ENCODE assay signal across 26 mouse cellular contexts in the genomic region with DNA sequence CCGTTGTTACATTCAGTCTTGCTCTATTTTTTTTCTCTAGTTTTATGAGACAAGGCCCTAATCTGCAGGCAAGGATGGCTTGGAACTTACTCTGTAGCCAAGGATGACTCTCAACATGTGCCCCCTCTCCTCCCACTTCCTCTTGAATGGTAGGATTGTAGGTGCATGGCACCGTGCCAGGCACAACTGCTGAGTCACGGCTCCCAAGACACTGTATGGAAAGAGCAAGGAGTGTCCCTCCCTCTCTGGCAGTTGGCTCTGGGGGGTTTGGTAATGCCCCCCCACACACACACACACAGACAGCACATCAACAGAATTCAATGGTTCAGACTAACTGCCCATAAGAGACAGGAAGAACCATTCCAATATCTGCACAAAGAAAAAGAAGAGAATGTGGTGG.
DNase-seq lines count a peak whose midpoint lies in the region; ATAC-seq and TF ChIP-seq lines count a peak whose summit lies in the region.
"Had no signal": no experiment of that assay in that cellular context is flagged by ENCODE, and none has a peak within 500 bp of the region (broad histone marks: within the 10 kb centered on the region; RNA-seq: fewer than 3 reads in every experiment).

No protein-coding gene starts in this region.

- ATAC-seq in frontal cortex, adult (ENCODE audit: low TSS enrichment) = peak; percentile 50; the same call in 1 of the 2 replicates
- no peak for ATAC-seq in liver, embryonic 11.5 days (replicated peaks; ENCODE audit: low FRiP score)
- ATAC-seq in megakaryocyte progenitor cell, adult 5-6 weeks (replicated peaks; ENCODE audit: poor library complexity) = peak; percentile 57; the same call in 1 of the 2 replicates
- ATAC-seq: activated CD4-positive, CD25-positive, alpha-beta regulatory T cell, adult 4 months; forebrain, postnatal 0 days; midbrain, embryonic 15.5 days; Patski had no signal

- 0 out of 2 replicates have a peak overlapping the region, but pooled peaks have one; percentile 0 for H3K27ac ChIP-seq in liver, adult 2 months (replicated peaks; ENCODE audit: insufficient read depth, low read depth, low read length)
- no peak overlapping the region for H3K27ac ChIP-seq in liver, embryonic 11.5 days (ENCODE audit: low read depth, low read length)
- H3K27ac ChIP-seq: embryonic facial prominence, embryonic 10.5 days; macrophage; midbrain, embryonic 15.5 days; stomach, embryonic 15.5 days had no signal

- H3K79me2 ChIP-seq in liver, adult 2 months (ENCODE audit: control insufficient read depth, insufficient read depth, low read length) = peaks cover 10% of the 10 kb centered on the region; the same call in 1 of the 2 replicates

- 35% methylated on average over 3 of the region's 3 CpGs for WGBS in liver, adult 2 months
- WGBS in liver, embryonic 11.5 days = 90% methylated on average over 3 of the region's 3 CpGs

- no peak overlapping the region for H3K9ac ChIP-seq in liver, adult 2 months (ENCODE audit: low read depth, low read length)
- H3K9ac ChIP-seq in liver, embryonic 11.5 days (ENCODE audit: low read depth, low read length) = no peak overlapping the region
- H3K9ac ChIP-seq: forebrain, postnatal 0 days; midbrain, embryonic 15.5 days; stomach, embryonic 15.5 days had no signal

- no peak overlapping the region for H3K4me2 ChIP-seq in liver, embryonic 11.5 days
- H3K4me2 ChIP-seq: heart, embryonic 11.5 days; midbrain, embryonic 15.5 days; stomach, embryonic 15.5 days had no signal

- H3K9me3 ChIP-seq in liver, embryonic 11.5 days (ENCODE audit: control insufficient read depth, low read length) = no peaks in the 10 kb centered on the region
- H3K9me3 ChIP-seq: embryonic facial prominence, embryonic 10.5 days; midbrain, embryonic 15.5 days; stomach, embryonic 15.5 days had no signal

- DNase-seq in frontal cortex, postnatal 10 days (ENCODE audit: low spot score in 2 of 2) = no peak
- DNase-seq in liver, adult 2 months (ENCODE audit: extremely low read depth, low read depth, low spot score) = no peak
- DNase-seq in liver, embryonic 11.5 days (ENCODE audit: low spot score) = no peak
- peak; percentile 23 for DNase-seq in Muller cell, postnatal 12 days (ENCODE audit: inconsistent ontology term)
- DNase-seq in urinary bladder, postnatal 25 days (ENCODE audit: low spot score) = no peak
- no peak for DNase-seq in lung, postnatal 4 days
- DNase-seq: adrenal gland, postnatal 25 days; B cell, adult 2 months; cerebellum, postnatal 14 days; forebrain, postnatal 0 days; gastrocnemius, postnatal 25 days; heart, postnatal 14 days; kidney, adult 9 months; kidney, postnatal 36 days; liver; lung, adult 2 months; thymus, postnatal 25 days had no signal

- H3K4me1 ChIP-seq in liver, adult 2 months (ENCODE audit: control insufficient read depth, insufficient read depth, low read length) = peaks cover 29% of the 10 kb centered on the region
- no peaks in the 10 kb centered on the region for H3K4me1 ChIP-seq in liver, embryonic 11.5 days (replicated peaks; ENCODE audit: control insufficient read depth, insufficient read depth, low read length)
- H3K4me1 ChIP-seq: embryonic facial prominence, embryonic 10.5 days; midbrain, embryonic 15.5 days; stomach, embryonic 15.5 days had no signal

- H3K27me3 ChIP-seq in liver, adult 2 months (ENCODE audit: control insufficient read depth, insufficient read depth, low read length) = no peaks in the 10 kb centered on the region
- H3K27me3 ChIP-seq in liver, embryonic 11.5 days (replicated peaks; ENCODE audit: control insufficient read depth, insufficient read depth, low read length) = no peaks in the 10 kb centered on the region
- H3K27me3 ChIP-seq: midbrain, embryonic 15.5 days; Patski; stomach, embryonic 15.5 days had no signal

- no peak for TF ChIP-seq POLR2A in liver, adult 2 months (IDR thresholded peaks at IDR 0.05; ENCODE audit: extremely low read depth, insufficient read depth, low read length)

- no peak overlapping the region for H3K4me3 ChIP-seq in liver, adult 2 months (ENCODE audit: insufficient read depth, low read depth, low read length)
- H3K4me3 ChIP-seq in liver, embryonic 11.5 days (ENCODE audit: low read depth, low read length) = no peak overlapping the region
- H3K4me3 ChIP-seq: embryonic facial prominence, embryonic 10.5 days; midbrain, embryonic 15.5 days; stomach, embryonic 15.5 days had no signal

- no peaks in the 10 kb centered on the region for H3K36me3 ChIP-seq in liver, adult 2 months (ENCODE audit: control insufficient read depth, insufficient read depth, low read length)
- no peaks in the 10 kb centered on the region for H3K36me3 ChIP-seq in liver, embryonic 11.5 days (ENCODE audit: control insufficient read depth, insufficient read depth, low read length)
- H3K36me3 ChIP-seq: midbrain, embryonic 15.5 days; stomach, embryonic 15.5 days had no signal

- TF ChIP-seq CTCF in liver, adult 2 months (IDR thresholded peaks at IDR 0.05; ENCODE audit: low read depth, low read length) = no peak
